Mouse (Mus musculus) hindbrain, embryonic 10.5 days (tissue): ENCODE results near the gene Mdm2. TPM values are rescaled to one million over a fixed set of nuclear protein-coding genes. Genes with fewer than 3 reads are reported as not detected.

ENCODE experiments used
- DNase-seq: peaks from one replicate; pipeline ENCODE4 v3.0.0-alpha.2; 2017; ENCODE audit warnings: low spot score
- H3K27ac ChIP-seq: fragments of 300-500 bp; sonication (generic); 2 replicates; pipeline ENCODE4 v1.5.1; 2016; ENCODE audit warnings: mild to moderate bottlenecking, moderate library complexity
- H3K27me3 ChIP-seq: fragments of 300-500 bp; sonication (generic); 2 replicates; pipeline ENCODE4 v1.6.1; 2016; ENCODE audit warnings: mild to moderate bottlenecking; ENCODE audit not compliant: poor library complexity, insufficient read depth, severe bottlenecking
- H3K36me3 ChIP-seq: fragments of 300-500 bp; sonication (generic); 2 replicates; pipeline ENCODE4 v1.6.1; 2016; ENCODE audit warnings: mild to moderate bottlenecking, moderate library complexity
- H3K4me1 ChIP-seq: fragments of 300-500 bp; sonication (generic); replicated peaks from 2 replicates; pipeline ENCODE4 v1.6.1; 2016; ENCODE audit warnings: mild to moderate bottlenecking
- H3K4me3 ChIP-seq: fragments of 300-500 bp; sonication (generic); 2 replicates; pipeline ENCODE4 v1.5.1; 2016; ENCODE audit warnings: mild to moderate bottlenecking, moderate library complexity
- H3K9me3 ChIP-seq: fragments of 300-500 bp; sonication (generic); 2 replicates; pipeline ENCODE4 v1.6.1; 2016; ENCODE audit warnings: mild to moderate bottlenecking, moderate library complexity
- WGBS: fragments of 180-500 bp; shearing (Covaris S2); methylation state at CpG from one replicate; pipeline ENCODE4 v1.1.7; 2016; 5-methylcytosine and 5-hydroxymethylcytosine counted together
- polyA plus RNA-seq: library from polyadenylated mRNA; unstranded; fragments of >200 nt; fragmentation: Nextera tagmentation; extraction: Ambion mirVana; gene quantifications from 2 replicates; pipeline ENCODE4 v1.2.1, GENCODE M21; 2016

Gene Mdm2
- polyA plus RNA-seq, 1 experiment from 2014 or later: 67.5 TPM

- Histone ChIP-seq H3K4me1 (no peaks in the 10 kb centered on the region), H3K27ac (no peak overlapping the region), H3K9me3 (no peaks in the 10 kb centered on the region), H3K4me3 (no peak overlapping the region), H3K36me3 (peaks cover 97% of the 10 kb centered on the region), H3K27me3 (no peaks in the 10 kb centered on the region)
- DNase-seq: no peak
- WGBS: 94% methylated on average over 5 of the region's 5 CpGs
Observed at GRCm38 (mm10) chr10:117692953-117693352, 17.6 kb downstream of the Mdm2 start.

GRCm38 (mm10) chr10:117692173-117692572 lies 18.4 kb downstream of the Mdm2 start:
- Histone ChIP-seq H3K27me3 (no peaks in the 10 kb centered on the region), H3K27ac (no peak overlapping the region), H3K36me3 (peaks cover 97% of the 10 kb centered on the region), H3K4me3 (no peak overlapping the region), H3K4me1 (no peaks in the 10 kb centered on the region), H3K9me3 (no peaks in the 10 kb centered on the region)
- DNase-seq: no peak

GRCm38 (mm10) chr10:117691389-117691968 lies 19.1 kb downstream of the Mdm2 start:
- 97% methylated on average over 10 of the region's 10 CpGs for WGBS
- Histone ChIP-seq H3K4me3 (no peak overlapping the region), H3K36me3 (peaks cover 90% of the 10 kb centered on the region), H3K9me3 (no peaks in the 10 kb centered on the region), H3K27me3 (no peaks in the 10 kb centered on the region), H3K4me1 (no peaks in the 10 kb centered on the region), H3K27ac (no peak overlapping the region)
- no peak for DNase-seq

DNA sequence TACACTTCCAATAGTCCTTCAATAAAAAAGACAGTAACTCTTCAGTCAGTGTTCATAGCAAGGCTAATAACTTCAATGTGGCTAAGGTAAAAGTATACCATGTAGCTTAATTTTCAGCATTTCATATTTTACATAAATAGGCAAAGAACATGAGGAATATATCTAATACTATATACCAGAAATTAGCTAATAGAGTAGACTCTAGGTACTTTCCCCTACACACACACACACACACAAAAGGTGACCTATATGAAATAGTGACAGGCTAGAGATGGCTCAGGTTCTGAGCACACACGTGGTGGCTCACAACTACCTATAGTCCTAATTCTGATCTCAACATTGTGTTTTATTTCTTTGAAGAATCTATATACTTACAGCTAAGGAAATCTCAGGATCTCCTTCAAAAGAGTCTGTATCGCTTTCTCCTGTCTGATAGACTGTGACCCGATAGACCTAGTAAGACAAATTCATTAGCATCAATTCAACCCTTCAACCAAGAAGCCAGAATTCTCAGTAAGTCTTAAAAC lies 19.7 kb downstream of the Mdm2 start:
- no peak for DNase-seq
- Histone ChIP-seq H3K4me3 (no peak overlapping the region), H3K27ac (no peak overlapping the region), H3K36me3 (peaks cover 84% of the 10 kb centered on the region), H3K4me1 (no peaks in the 10 kb centered on the region), H3K27me3 (no peaks in the 10 kb centered on the region), H3K9me3 (no peaks in the 10 kb centered on the region)
- 96% methylated on average over 3 of the region's 3 CpGs for WGBS

DNA sequence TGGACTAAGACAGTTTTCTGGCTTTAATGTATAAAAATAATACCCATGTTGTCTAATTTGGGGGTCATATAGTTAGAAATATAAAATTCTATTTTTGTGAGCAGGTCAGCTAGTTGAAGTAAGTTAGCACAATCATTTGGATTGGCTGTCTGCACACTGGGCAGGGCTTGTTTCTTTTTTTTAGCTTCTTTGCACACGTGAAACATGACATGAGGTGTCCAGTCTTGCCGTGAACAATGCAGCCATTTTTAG lies 20.5 kb downstream of the Mdm2 start:
- no peaks in the 10 kb centered on the region for H3K27me3 ChIP-seq
- 87% methylated on average over 2 of the region's 2 CpGs for WGBS
- no peaks in the 10 kb centered on the region for H3K9me3 ChIP-seq
- no peaks in the 10 kb centered on the region for H3K4me1 ChIP-seq
- no peak overlapping the region for H3K4me3 ChIP-seq
- no peak for DNase-seq
- peaks cover 76% of the 10 kb centered on the region for H3K36me3 ChIP-seq
- no peak overlapping the region for H3K27ac ChIP-seq

GRCm38 (mm10) chr10:117689297-117690100 lies 21.1 kb downstream of the Mdm2 start:
- H3K36me3 ChIP-seq: peaks cover 70% of the 10 kb centered on the region
- no peaks in the 10 kb centered on the region for H3K27me3 ChIP-seq
- no peaks in the 10 kb centered on the region for H3K4me1 ChIP-seq
- no peak for DNase-seq
- H3K9me3 ChIP-seq: no peaks in the 10 kb centered on the region
- WGBS: 95% methylated on average over 11 of the region's 11 CpGs
- no peak overlapping the region for H3K27ac ChIP-seq
- H3K4me3 ChIP-seq: no peak overlapping the region

DNA sequence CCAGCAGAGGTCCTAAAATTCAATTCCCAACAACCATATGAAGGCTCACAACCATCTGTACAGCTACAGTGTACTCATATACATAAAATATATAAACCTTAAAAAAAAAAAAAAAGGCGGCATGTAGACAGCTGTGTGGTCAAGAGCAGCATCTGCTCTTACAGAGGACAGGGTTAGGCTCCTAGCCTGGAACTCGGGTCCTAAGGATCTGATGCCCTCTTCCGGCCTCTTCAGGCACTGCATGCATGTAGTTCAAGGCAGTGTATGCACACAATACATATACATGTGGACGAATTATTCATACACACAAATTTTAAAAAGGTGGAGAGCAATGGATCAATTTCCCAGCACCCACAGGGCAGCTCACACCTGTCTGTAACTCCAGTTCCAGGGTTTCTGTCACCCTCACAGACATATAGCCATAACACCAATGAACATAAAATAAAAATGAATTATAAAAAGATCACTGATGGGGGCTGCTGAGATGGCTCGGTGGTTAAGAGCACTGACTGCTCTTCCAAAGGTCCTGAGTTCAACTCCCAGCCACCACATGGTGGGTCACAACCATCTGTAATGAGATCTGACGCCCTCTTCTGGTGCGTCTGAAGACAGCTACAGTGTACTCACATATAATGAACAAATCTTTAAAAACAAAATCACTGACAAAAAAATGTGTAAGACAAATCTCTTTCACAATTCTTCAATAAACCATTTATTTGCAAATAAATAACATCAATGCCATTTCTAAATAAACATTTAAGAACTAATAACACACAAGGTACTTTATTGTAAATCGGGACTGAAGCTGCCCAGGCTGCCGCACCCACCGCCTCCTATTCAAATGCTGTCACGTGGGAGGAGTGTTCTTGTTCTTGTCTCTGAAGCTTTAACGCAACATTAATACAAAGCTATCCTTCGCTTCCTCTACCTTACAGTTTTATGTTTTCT lies 22.1 kb downstream of the Mdm2 start:
- no peaks in the 10 kb centered on the region for H3K4me1 ChIP-seq
- H3K27ac ChIP-seq: no peak overlapping the region
- 88% methylated on average over 13 of the region's 13 CpGs for WGBS
- H3K4me3 ChIP-seq: no peak overlapping the region
- H3K9me3 ChIP-seq: no peaks in the 10 kb centered on the region
- H3K36me3 ChIP-seq: peaks cover 67% of the 10 kb centered on the region
- DNase-seq: peak; percentile 39
- H3K27me3 ChIP-seq: no peaks in the 10 kb centered on the region

DNA sequence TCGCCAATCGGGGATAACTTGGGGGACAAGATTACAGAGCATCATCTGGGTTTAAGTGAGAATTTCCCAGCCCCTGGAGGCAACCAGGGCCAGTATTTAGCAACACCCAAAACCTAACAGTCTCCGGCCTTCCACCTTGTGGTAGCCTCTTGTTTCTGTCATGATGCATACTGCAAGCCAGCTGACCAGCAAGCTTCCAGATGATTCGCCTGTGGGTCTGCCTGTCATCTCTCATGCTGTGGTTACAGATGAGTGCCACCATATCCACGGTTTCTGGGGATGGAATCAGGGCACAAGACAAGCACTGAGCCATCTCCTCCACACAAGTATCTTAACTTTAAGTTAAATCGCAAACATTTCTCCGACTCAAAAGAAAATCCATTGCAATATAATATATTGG lies 23.0 kb downstream of the Mdm2 start:
- no peaks in the 10 kb centered on the region for H3K9me3 ChIP-seq
- H3K4me3 ChIP-seq: no peak overlapping the region
- no peak overlapping the region for H3K27ac ChIP-seq
- no peak for DNase-seq
- WGBS: 89% methylated on average over 7 of the region's 7 CpGs
- peaks cover 60% of the 10 kb centered on the region for H3K36me3 ChIP-seq
- no peaks in the 10 kb centered on the region for H3K27me3 ChIP-seq
- no peaks in the 10 kb centered on the region for H3K4me1 ChIP-seq

GRCm38 (mm10) chr10:117687018-117687417 lies 23.5 kb downstream of the Mdm2 start:
- no peak overlapping the region for H3K27ac ChIP-seq
- no peaks in the 10 kb centered on the region for H3K9me3 ChIP-seq
- H3K4me3 ChIP-seq: no peak overlapping the region
- DNase-seq: no peak
- no peaks in the 10 kb centered on the region for H3K4me1 ChIP-seq
- no peaks in the 10 kb centered on the region for H3K27me3 ChIP-seq
- 86% methylated on average over 3 of the region's 3 CpGs for WGBS
- peaks cover 54% of the 10 kb centered on the region for H3K36me3 ChIP-seq

GRCm38 (mm10) chr10:117685849-117686591 lies 24.5 kb downstream of the Mdm2 start:
- no peak for DNase-seq
- no peaks in the 10 kb centered on the region for H3K27me3 ChIP-seq
- H3K36me3 ChIP-seq: peaks cover 44% of the 10 kb centered on the region
- H3K27ac ChIP-seq: no peak overlapping the region
- H3K4me3 ChIP-seq: no peak overlapping the region
- H3K9me3 ChIP-seq: no peaks in the 10 kb centered on the region
- H3K4me1 ChIP-seq: no peaks in the 10 kb centered on the region
- WGBS: 91% methylated on average over 13 of the region's 13 CpGs

- no peak for DNase-seq
- Histone ChIP-seq H3K4me3 (no peak overlapping the region), H3K4me1 (no peaks in the 10 kb centered on the region), H3K27me3 (no peaks in the 10 kb centered on the region), H3K36me3 (peaks cover 37% of the 10 kb centered on the region), H3K9me3 (no peaks in the 10 kb centered on the region), H3K27ac (no peak overlapping the region)
- WGBS: 92% methylated on average over 15 of the region's 15 CpGs
Observed at GRCm38 (mm10) chr10:117685171-117685848, 25.2 kb downstream of the Mdm2 start.
